Mouse (Mus musculus) small intestine, adult 10 weeks (tissue): ENCODE measurements around the gene Tmed5. TPM values are rescaled to one million over a fixed set of nuclear protein-coding genes. Genes with fewer than 3 reads are reported as not detected.

Experiments used
- polyA plus RNA-seq: library from polyadenylated mRNA; stranded (reverse); fragments of 350-450 nt; fragmentation: Illumina TruSeq; extraction: RNeasy Lipid Tissue Mini Kit (QIAGEN cat#74804); gene quantifications from one replicate; pipeline ENCODE4 v1.2.3, GENCODE M21; 2014; ENCODE audit warnings: low replicate concordance

The Tmed5 gene
- 68.2 TPM for polyA plus RNA-seq

GRCm38 (mm10) chr5:108132441-108133243 lies at the start of gene Tmed5, which contains the start of gene Ccdc18:
Gene Tmed5 (minus strand): TSS chr5:108132620.
Gene Ccdc18 (plus strand): TSS chr5:108132875.

GRCm38 (mm10) chr5:108065465-108066411 lies 66.7 kb downstream of the Tmed5 start, which contains the start of gene Mtf2:
Gene Mtf2 (plus strand): TSS chr5:108065674.

Other genes starting within 250 kb of the Tmed5 start
- gene Rpl5, start 232.1 kb downstream of the Tmed5 start, polyA plus RNA-seq: 542 TPM
- gene Fam69a, start 145.5 kb downstream of the Tmed5 start, polyA plus RNA-seq: 28.0 TPM
- 54.6 TPM for gene Mtf2, start 66.9 kb downstream of the Tmed5 start, polyA plus RNA-seq
- gene Ccdc18, start 255 bp upstream of the Tmed5 start, polyA plus RNA-seq: 5.7 TPM
- gene Dr1, start 136.3 kb upstream of the Tmed5 start, polyA plus RNA-seq: 138 TPM
- 21.4 TPM for gene Pigg, start 180.0 kb upstream of the Tmed5 start, polyA plus RNA-seq
- gene Gm42517, start 235.3 kb upstream of the Tmed5 start, polyA plus RNA-seq: not detected